Mouse (Mus musculus) E14TG2a.4 (cell line): ENCODE measurements around the gene B4galnt4.

Experiments
- CTCF ChIP-seq: conservative IDR thresholded peaks from 2 replicates; pipeline ENCODE4 v1.5.1; 2014; ENCODE audit warnings: low read length
- NANOG ChIP-seq: IDR thresholded peaks from 2 replicates; pipeline ENCODE4 v1.6.1; 2014; ENCODE audit warnings: borderline replicate concordance, low read length, mixed read lengths

DNA sequence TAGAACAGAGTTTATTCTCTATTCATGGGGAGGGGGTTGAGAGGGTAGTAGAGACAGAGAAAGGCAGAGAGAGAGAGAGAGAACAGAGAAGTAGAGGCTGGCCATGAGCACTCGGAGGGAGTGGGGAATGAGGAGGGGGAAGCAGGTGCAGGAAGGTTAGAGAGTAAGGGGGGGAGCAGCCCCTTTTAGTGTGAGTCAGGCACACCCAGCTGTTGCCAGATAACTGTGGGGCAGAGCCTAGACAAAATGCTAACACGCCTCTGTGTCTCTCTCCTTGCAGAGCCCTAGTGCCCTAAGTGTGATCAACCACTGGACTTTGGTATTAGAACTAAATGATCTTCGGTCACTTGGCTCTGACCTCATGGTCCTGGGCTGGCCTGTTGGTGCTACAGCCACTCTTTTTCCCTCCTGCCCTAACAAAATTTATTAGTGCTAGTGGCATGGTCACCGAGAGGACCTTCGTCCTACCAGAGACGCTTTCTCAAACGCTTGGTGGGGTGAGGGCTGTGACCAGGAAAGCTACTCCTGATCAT, 49.6 kb upstream of the B4galnt4 start:
- no peak for TF ChIP-seq CTCF
- TF ChIP-seq NANOG = no peak
